Mouse (Mus musculus): ENCODE data around the gene Pex1. TPM values are rescaled to one million over a fixed set of nuclear protein-coding genes. Genes with fewer than 3 reads are reported as not detected.

Pex1 gene
- total and polyA plus RNA-seq, 3 experiments, result 3.9 to 48.0 (median 29.0) TPM

- H3K36me3 ChIP-seq (replicated peaks), result peaks cover 95% of the 10 kb centered on the region
- no peaks in the 10 kb centered on the region for H3K27me3 ChIP-seq (ENCODE audit: insufficient read depth, low read length)
- TF ChIP-seq CTCF (IDR thresholded peaks at IDR 0.05; ENCODE audit: low read depth, low read length) (no peak), POLR2AphosphoS5 (IDR thresholded peaks at IDR 0.05; ENCODE audit: insufficient replicate concordance, low read depth, low read length) (no peak), TAL1 (conservative IDR thresholded peaks at IDR 0.05; ENCODE audit: low read depth, low read length) (no peak), GATA1 (IDR thresholded peaks at IDR 0.05; ENCODE audit: borderline replicate concordance, low read length) (no peak), GATA2 (IDR thresholded peaks at IDR 0.05; ENCODE audit: borderline replicate concordance, low read depth, low read length) (no peak)
- H3K4me1 ChIP-seq (ENCODE audit: insufficient read depth, low read depth, low read length), result no peaks in the 10 kb centered on the region
- ATAC-seq (ENCODE audit: extremely low read depth, insufficient number of reproducible peaks, low FRiP score, poor library complexity, severe bottlenecking), result no peak
- no peak overlapping the region for H3K4me3 ChIP-seq (ENCODE audit: low read depth, low read length)
- peaks cover 8% of the 10 kb centered on the region for H3K9me3 ChIP-seq (replicated peaks)
- no peak for DNase-seq (ENCODE audit: low spot score)
These were observed 17.9 kb upstream of the Pex1 start for GRCm38 (mm10) chr5:3577939-3578338.

- TF ChIP-seq GATA1 (IDR thresholded peaks at IDR 0.05; ENCODE audit: borderline replicate concordance, low read length) (no peak), POLR2AphosphoS5 (IDR thresholded peaks at IDR 0.05; ENCODE audit: insufficient replicate concordance, low read depth, low read length) (no peak), CTCF (IDR thresholded peaks at IDR 0.05; ENCODE audit: low read depth, low read length) (no peak), GATA2 (IDR thresholded peaks at IDR 0.05; ENCODE audit: borderline replicate concordance, low read depth, low read length) (no peak), TAL1 (conservative IDR thresholded peaks at IDR 0.05; ENCODE audit: low read depth, low read length) (no peak)
- Histone ChIP-seq H3K27me3 (ENCODE audit: insufficient read depth, low read length) (no peaks in the 10 kb centered on the region), H3K4me3 (ENCODE audit: low read depth, low read length) (no peak overlapping the region), H3K4me1 (ENCODE audit: insufficient read depth, low read depth, low read length) (peaks cover 4% of the 10 kb centered on the region; the same call in 1 of the 2 replicates), H3K9me3 (replicated peaks) (peaks cover 4% of the 10 kb centered on the region), H3K36me3 (replicated peaks) (peaks cover 95% of the 10 kb centered on the region)
- ATAC-seq (ENCODE audit: extremely low read depth, insufficient number of reproducible peaks, low FRiP score, poor library complexity, severe bottlenecking) (no peak), DNase-seq (ENCODE audit: low spot score) (no peak)
These were observed 16.8 kb upstream of the Pex1 start for GRCm38 (mm10) chr5:3579066-3579465.

DNA sequence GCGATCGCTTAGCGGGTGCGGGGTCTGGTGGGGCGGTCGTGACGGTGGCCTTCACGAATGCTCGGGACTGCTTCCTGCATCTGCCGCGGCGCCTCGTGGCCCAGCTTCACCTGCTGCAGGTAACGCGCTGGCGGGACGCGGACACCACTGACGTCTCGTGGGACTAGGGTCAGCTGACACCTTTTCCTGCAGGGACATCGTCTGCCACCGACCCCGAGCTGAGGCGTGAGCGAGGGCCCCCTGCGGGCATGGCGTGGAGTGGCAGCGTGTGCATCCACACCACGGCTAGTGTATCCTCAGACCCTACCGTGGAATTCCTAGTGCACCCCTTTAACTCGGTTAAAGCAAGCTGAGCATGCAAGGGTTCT lies 517 bp downstream of the Pex1 start, which contains the start of gene Rbm48:
Gene Rbm48, minus strand, starts transcription at position 187 of the 368 bp plus-strand sequence.
- Histone ChIP-seq H3K4me1 (ENCODE audit: insufficient read depth, low read depth, low read length) (peaks cover 34% of the 10 kb centered on the region), H3K4me3 (ENCODE audit: low read depth, low read length) (peak within 1 kb of the TSS; percentile 82), H3K36me3 (replicated peaks) (peaks cover 53% of the 10 kb centered on the region), H3K27me3 (ENCODE audit: insufficient read depth, low read length) (no peaks in the 10 kb centered on the region), H3K9me3 (replicated peaks) (no peaks in the 10 kb centered on the region)
- ATAC-seq (ENCODE audit: extremely low read depth, insufficient number of reproducible peaks, low FRiP score, poor library complexity, severe bottlenecking), result peak; percentile 45
- TF ChIP-seq GATA1 (IDR thresholded peaks at IDR 0.05; ENCODE audit: borderline replicate concordance, low read length), result no peak
- TF ChIP-seq GATA2 (IDR thresholded peaks at IDR 0.05; ENCODE audit: borderline replicate concordance, low read depth, low read length), result no peak
- TF ChIP-seq CTCF (IDR thresholded peaks at IDR 0.05; ENCODE audit: low read depth, low read length), result peak; percentile 85
- peak; percentile 77 for DNase-seq (ENCODE audit: low spot score)

DNA sequence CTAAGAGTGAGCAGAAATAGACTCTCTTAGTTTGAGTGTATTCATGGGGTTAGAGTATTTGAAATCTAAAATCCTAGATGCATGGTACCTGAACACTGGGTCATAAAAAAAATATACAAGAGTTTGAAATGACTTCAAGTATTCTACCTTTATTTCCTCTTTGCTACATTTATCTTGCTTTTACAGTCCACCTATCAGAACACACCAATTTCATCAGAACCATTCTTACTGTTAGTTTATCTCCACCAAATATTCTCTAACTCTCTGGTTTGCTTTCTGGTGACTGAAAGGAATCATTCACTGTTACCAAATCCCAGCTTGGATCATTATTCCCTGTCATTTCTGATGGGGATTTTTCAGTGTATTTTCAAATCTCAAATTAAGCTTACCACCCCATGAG lies 1.3 kb downstream of the Pex1 start:
- TF ChIP-seq GATA2 (IDR thresholded peaks at IDR 0.05; ENCODE audit: borderline replicate concordance, low read depth, low read length), result no peak
- no peak for TF ChIP-seq CTCF (IDR thresholded peaks at IDR 0.05; ENCODE audit: low read depth, low read length)
- peak overlapping the region; percentile 82 for H3K4me3 ChIP-seq (ENCODE audit: low read depth, low read length)
- peaks cover 46% of the 10 kb centered on the region for H3K36me3 ChIP-seq (replicated peaks)
- DNase-seq (ENCODE audit: low spot score) (no peak), ATAC-seq (ENCODE audit: extremely low read depth, insufficient number of reproducible peaks, low FRiP score, poor library complexity, severe bottlenecking) (no peak)
- no peaks in the 10 kb centered on the region for H3K9me3 ChIP-seq (replicated peaks)
- no peaks in the 10 kb centered on the region for H3K27me3 ChIP-seq (ENCODE audit: insufficient read depth, low read length)
- H3K4me1 ChIP-seq (ENCODE audit: insufficient read depth, low read depth, low read length), result peaks cover 34% of the 10 kb centered on the region

DNA sequence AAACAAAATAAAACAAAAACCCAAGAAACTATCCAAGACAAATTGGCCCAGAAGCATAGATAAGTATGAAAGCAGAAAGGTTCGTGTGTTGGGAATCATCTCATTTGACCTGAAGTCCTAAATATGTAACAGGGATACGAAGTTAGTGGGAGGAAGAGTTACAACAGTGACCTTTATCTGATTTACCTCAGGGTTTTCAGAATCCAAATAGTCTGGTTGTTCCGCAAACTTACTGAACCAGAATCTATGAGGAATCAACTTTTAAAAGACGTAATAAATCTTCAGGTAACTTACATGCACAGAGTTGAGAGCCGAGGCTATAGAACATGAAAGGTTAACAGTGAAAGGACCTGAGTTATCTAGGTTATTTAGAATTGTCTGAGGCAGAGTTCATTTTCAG lies 2.9 kb downstream of the Pex1 start:
- Histone ChIP-seq H3K36me3 (replicated peaks) (peaks cover 35% of the 10 kb centered on the region), H3K27me3 (ENCODE audit: insufficient read depth, low read length) (no peaks in the 10 kb centered on the region), H3K4me1 (ENCODE audit: insufficient read depth, low read depth, low read length) (peaks cover 34% of the 10 kb centered on the region), H3K9me3 (replicated peaks) (no peaks in the 10 kb centered on the region), H3K4me3 (ENCODE audit: low read depth, low read length) (no peak overlapping the region)
- DNase-seq (ENCODE audit: low spot score) (no peak), ATAC-seq (ENCODE audit: extremely low read depth, insufficient number of reproducible peaks, low FRiP score, poor library complexity, severe bottlenecking) (no peak)
- no peak for TF ChIP-seq GATA2 (IDR thresholded peaks at IDR 0.05; ENCODE audit: borderline replicate concordance, low read depth, low read length)
- TF ChIP-seq POLR2AphosphoS5 (IDR thresholded peaks at IDR 0.05; ENCODE audit: insufficient replicate concordance, low read depth, low read length), result no peak
- TF ChIP-seq GATA1 (IDR thresholded peaks at IDR 0.05; ENCODE audit: borderline replicate concordance, low read length), result no peak
- no peak for TF ChIP-seq CTCF (IDR thresholded peaks at IDR 0.05; ENCODE audit: low read depth, low read length)
- TF ChIP-seq TAL1 (conservative IDR thresholded peaks at IDR 0.05; ENCODE audit: low read depth, low read length), result no peak

- Histone ChIP-seq H3K4me1 (ENCODE audit: insufficient read depth, low read depth, low read length) (peaks cover 19% of the 10 kb centered on the region), H3K9me3 (replicated peaks) (no peaks in the 10 kb centered on the region), H3K36me3 (replicated peaks) (peaks cover 40% of the 10 kb centered on the region), H3K4me3 (ENCODE audit: low read depth, low read length) (no peak overlapping the region), H3K27me3 (ENCODE audit: insufficient read depth, low read length) (no peaks in the 10 kb centered on the region)
- TF ChIP-seq CTCF (IDR thresholded peaks at IDR 0.05; ENCODE audit: low read depth, low read length) (no peak), GATA2 (IDR thresholded peaks at IDR 0.05; ENCODE audit: borderline replicate concordance, low read depth, low read length) (no peak), GATA1 (IDR thresholded peaks at IDR 0.05; ENCODE audit: borderline replicate concordance, low read length) (no peak), TAL1 (conservative IDR thresholded peaks at IDR 0.05; ENCODE audit: low read depth, low read length) (no peak), POLR2AphosphoS5 (IDR thresholded peaks at IDR 0.05; ENCODE audit: insufficient replicate concordance, low read depth, low read length) (no peak)
- DNase-seq (ENCODE audit: low spot score) (no peak), ATAC-seq (ENCODE audit: extremely low read depth, insufficient number of reproducible peaks, low FRiP score, poor library complexity, severe bottlenecking) (no peak)
These were observed 4.4 kb downstream of the Pex1 start for GRCm38 (mm10) chr5:3600298-3600697.

DNA sequence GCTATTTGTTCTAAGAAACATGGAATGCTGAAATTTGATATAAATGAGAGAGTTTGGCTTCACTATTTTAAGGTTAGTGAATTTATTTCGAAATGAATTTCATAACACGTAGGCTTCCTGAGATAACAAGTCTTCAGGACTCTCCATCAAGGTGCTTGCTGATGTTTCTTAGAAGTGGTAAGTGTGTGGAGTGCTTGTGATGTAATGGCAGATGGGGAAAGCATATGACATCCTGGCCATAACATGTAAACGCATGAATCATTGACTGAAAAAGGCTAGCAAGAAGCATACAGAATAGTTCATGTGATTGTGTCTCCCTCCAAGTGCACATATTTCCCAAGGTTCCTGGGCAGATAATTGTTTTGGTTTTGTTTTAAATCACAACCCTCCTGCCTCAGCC lies 4.9 kb downstream of the Pex1 start:
- Histone ChIP-seq H3K36me3 (replicated peaks) (peaks cover 45% of the 10 kb centered on the region), H3K4me1 (ENCODE audit: insufficient read depth, low read depth, low read length) (peaks cover 18% of the 10 kb centered on the region), H3K4me3 (ENCODE audit: low read depth, low read length) (no peak overlapping the region), H3K27me3 (ENCODE audit: insufficient read depth, low read length) (no peaks in the 10 kb centered on the region), H3K9me3 (replicated peaks) (no peaks in the 10 kb centered on the region)
- no peak for DNase-seq (ENCODE audit: low spot score)
- TF ChIP-seq TAL1 (conservative IDR thresholded peaks at IDR 0.05; ENCODE audit: low read depth, low read length) (no peak), CTCF (IDR thresholded peaks at IDR 0.05; ENCODE audit: low read depth, low read length) (no peak), GATA2 (IDR thresholded peaks at IDR 0.05; ENCODE audit: borderline replicate concordance, low read depth, low read length) (no peak), POLR2AphosphoS5 (IDR thresholded peaks at IDR 0.05; ENCODE audit: insufficient replicate concordance, low read depth, low read length) (no peak), GATA1 (IDR thresholded peaks at IDR 0.05; ENCODE audit: borderline replicate concordance, low read length) (no peak)
- ATAC-seq (ENCODE audit: extremely low read depth, insufficient number of reproducible peaks, low FRiP score, poor library complexity, severe bottlenecking), result no peak
